Mouse (Mus musculus) stomach, embryonic 16.5 days (tissue): Measurements from ENCODE around the gene Six4. TPM values are rescaled to one million over a fixed set of nuclear protein-coding genes. Genes with fewer than 3 reads are reported as not detected.
"Not testable (repeated sequence)": the region's sequence is repeated elsewhere in the genome, so short reads cannot be mapped to it uniquely, and the experiment has no call there.

Source experiments
- ATAC-seq: fragments of 200-750 bp; cut with Nextera tagmentation; 2 replicates; pipeline ENCODE4 v1.8.0; 2017; ENCODE audit warnings: moderate number of reproducible peaks, moderate TSS enrichment; ENCODE audit not compliant: insufficient read depth, low FRiP score
- H3K27ac ChIP-seq: fragments of 300-500 bp; sonication (generic); 2 replicates; pipeline ENCODE4 v1.5.1; 2014; ENCODE audit warnings: low read length
- H3K27me3 ChIP-seq: fragments of 300-500 bp; sonication (generic); 2 replicates; pipeline ENCODE4 v1.6.1; 2014; ENCODE audit warnings: low read length, control low read depth, mixed read lengths; ENCODE audit not compliant: control insufficient read depth, insufficient read depth
- H3K36me3 ChIP-seq: fragments of 300-500 bp; sonication (generic); 2 replicates; pipeline ENCODE4 v1.6.1; 2014; ENCODE audit warnings: low read length; ENCODE audit not compliant: control insufficient read depth, insufficient read depth
- H3K4me1 ChIP-seq: fragments of 300-500 bp; sonication (generic); 2 replicates; pipeline ENCODE4 v1.6.1; 2014; ENCODE audit warnings: low read length, control low read depth, mixed read lengths; ENCODE audit not compliant: control insufficient read depth, insufficient read depth
- H3K4me2 ChIP-seq: fragments of 300-500 bp; sonication (generic); 2 replicates; pipeline ENCODE4 v1.6.1; 2014; ENCODE audit warnings: low read depth, low read length, mixed read lengths
- H3K4me3 ChIP-seq: fragments of 300-500 bp; sonication (generic); replicated peaks from 2 replicates; pipeline ENCODE4 v1.5.1; 2014; ENCODE audit warnings: mild to moderate bottlenecking, low read length
- H3K9ac ChIP-seq: fragments of 300-500 bp; sonication (generic); 2 replicates; pipeline ENCODE4 v1.6.1; 2014; ENCODE audit warnings: low read length
- H3K9me3 ChIP-seq: fragments of 300-500 bp; sonication (generic); replicated peaks from 2 replicates; pipeline ENCODE4 v1.6.1; 2016; ENCODE audit warnings: low read length, control low read depth; ENCODE audit not compliant: control insufficient read depth
- WGBS: fragments of 180-500 bp; shearing (Covaris S2); extraction: QIAGEN DNeasy Blood & Tissue Kit; methylation state at CpG from one replicate; pipeline ENCODE4 v1.1.7; 2014; 5-methylcytosine and 5-hydroxymethylcytosine counted together
- polyA plus RNA-seq: library from polyadenylated mRNA; unstranded; fragments of >200 nt; fragmentation: Nextera tagmentation; extraction: Ambion mirVana; gene quantifications from 2 replicates; pipeline ENCODE4 v1.2.1, GENCODE M21; 2015

The Six4 gene
- 0.56 and 0.71 TPM in 2 replicates for polyA plus RNA-seq

DNA sequence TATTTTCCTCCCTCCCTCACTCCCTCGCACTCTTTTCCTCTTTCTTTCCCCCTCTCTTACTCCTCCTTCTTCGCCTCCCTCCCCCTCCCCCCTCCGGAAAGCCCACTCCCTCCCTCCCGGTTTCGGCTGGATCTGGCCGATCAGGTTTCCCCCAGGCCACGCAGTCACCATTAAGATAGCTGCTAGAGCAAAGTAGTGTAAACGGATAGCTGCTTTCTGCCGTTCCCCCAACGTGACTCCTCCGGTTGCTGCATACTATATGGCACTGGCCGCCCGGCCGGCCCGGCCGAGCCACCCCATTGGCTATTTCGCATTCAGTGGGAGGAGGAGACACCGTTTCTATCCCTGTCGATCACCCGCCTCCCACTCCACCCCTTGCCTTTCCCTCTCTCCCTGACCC lies at the start of gene Six4:
Gene Six4 (minus strand): TSS at position 261 of the 400 bp plus-strand sequence.
- no peaks in the 10 kb centered on the region for H3K27me3 ChIP-seq
- peaks cover 8% of the 10 kb centered on the region; the same call in 1 of the 2 replicates for H3K4me1 ChIP-seq
- H3K4me3 ChIP-seq: peak within 1 kb of the TSS; percentile 69
- under 1% methylated on average over 20 of the region's 20 CpGs for WGBS
- ATAC-seq: peak; percentile 83
- no peak within 1 kb of the TSS for H3K27ac ChIP-seq
- H3K4me2 ChIP-seq: peak within 1 kb of the TSS; percentile 100
- no peaks in the 10 kb centered on the region for H3K9me3 ChIP-seq
- H3K36me3 ChIP-seq: no peaks in the 10 kb centered on the region
- H3K9ac ChIP-seq: peak within 1 kb of the TSS; percentile 75

DNA sequence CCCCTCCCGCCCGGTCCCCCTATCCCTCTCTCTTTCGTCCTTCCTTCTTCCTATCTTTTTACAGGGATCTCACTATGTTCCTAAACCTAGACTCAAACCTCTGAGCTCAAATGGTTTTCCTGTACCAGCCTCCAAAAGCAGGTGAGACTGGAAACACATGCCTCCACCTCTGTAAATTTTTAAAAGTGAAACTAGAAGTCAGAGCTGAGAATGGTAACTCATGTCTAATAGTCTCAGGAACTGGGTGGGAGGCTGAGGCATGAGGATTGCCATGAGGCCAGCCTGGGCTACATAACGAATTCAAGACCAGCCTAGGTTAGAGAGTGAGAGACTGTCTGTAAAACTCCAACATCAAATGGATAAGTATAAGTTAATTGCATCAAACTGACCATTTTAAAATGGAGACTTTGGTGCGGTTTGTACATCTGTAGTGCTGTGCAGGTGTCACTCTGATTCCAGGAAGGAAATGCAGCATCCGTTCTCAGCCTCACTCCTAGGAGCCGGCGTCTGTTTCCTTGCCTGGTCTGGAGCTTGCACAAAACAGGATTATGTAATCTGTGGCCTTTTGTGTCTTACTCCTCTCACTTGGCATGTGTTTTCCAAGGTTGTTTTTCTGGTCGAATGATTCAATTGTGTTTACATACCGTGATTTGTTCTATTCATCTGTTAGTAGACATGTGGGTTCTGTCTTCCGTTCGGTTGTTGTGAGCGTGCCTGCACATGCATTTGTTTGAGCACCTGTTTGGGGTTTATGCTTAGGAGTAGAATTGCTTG lies 49.3 kb upstream of the Six4 start:
- Histone ChIP-seq H3K36me3 (no peaks in the 10 kb centered on the region), H3K27ac (no peak overlapping the region), H3K27me3 (no peaks in the 10 kb centered on the region), H3K9ac (no peak overlapping the region), H3K4me3 (no peak overlapping the region), H3K9me3 (no peaks in the 10 kb centered on the region), H3K4me2 (no peak overlapping the region), H3K4me1 (peaks cover 5% of the 10 kb centered on the region)
- ATAC-seq: no peak
- 71% methylated on average over 13 of the region's 13 CpGs for WGBS

DNA sequence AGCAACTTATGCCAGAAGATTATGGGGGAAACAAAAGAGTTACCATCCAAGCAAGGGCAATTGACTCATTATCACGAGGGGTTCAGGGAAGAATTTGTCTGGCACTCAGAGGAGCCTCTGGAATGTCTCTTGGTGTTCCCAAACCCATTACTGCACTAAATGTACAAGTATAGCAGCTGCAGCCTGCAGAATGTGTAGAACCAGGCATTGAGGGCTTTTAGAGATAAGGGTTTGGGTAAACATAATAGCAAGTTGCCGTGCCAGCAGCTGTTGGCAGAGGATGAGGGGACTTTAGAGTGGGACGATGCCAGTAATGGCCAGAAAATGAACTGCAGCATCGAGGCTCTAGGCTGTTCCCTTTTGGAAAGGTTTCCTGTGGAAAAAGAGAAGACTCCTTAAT lies 47.1 kb upstream of the Six4 start:
- Histone ChIP-seq H3K4me2 (no peak overlapping the region), H3K4me3 (no peak overlapping the region), H3K27ac (no peak overlapping the region), H3K4me1 (peaks cover 5% of the 10 kb centered on the region), H3K9me3 (no peaks in the 10 kb centered on the region), H3K9ac (no peak overlapping the region), H3K27me3 (no peaks in the 10 kb centered on the region), H3K36me3 (no peaks in the 10 kb centered on the region)
- 41% methylated on average over 4 of the region's 4 CpGs for WGBS
- ATAC-seq: no peak

DNA sequence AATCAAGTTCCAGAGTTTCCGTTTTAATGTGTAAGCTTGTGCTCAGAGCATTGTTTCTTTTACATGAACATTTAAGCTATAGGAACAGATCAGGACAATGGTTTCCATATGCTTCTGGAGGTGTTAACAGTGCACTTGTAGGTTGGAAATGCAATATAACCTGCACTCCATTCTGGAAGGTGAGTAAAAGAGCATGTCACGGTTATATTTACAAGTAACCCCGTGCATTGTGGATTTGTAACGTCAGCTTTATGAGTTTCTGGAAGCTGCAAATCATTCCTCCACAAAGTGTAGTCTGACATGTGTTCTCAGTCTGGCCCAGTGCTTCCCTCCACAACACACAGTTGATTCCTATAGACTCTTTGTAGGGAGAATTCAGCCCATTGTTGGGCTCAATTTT lies 40.9 kb upstream of the Six4 start:
- H3K27me3 ChIP-seq: no peaks in the 10 kb centered on the region
- no peaks in the 10 kb centered on the region for H3K4me1 ChIP-seq
- 73% methylated on average over 4 of the region's 4 CpGs for WGBS
- H3K27ac ChIP-seq: no peak overlapping the region
- no peak overlapping the region for H3K4me3 ChIP-seq
- no peak overlapping the region for H3K9ac ChIP-seq
- ATAC-seq: no peak
- H3K9me3 ChIP-seq: no peaks in the 10 kb centered on the region
- H3K4me2 ChIP-seq: no peak overlapping the region
- H3K36me3 ChIP-seq: no peaks in the 10 kb centered on the region

DNA sequence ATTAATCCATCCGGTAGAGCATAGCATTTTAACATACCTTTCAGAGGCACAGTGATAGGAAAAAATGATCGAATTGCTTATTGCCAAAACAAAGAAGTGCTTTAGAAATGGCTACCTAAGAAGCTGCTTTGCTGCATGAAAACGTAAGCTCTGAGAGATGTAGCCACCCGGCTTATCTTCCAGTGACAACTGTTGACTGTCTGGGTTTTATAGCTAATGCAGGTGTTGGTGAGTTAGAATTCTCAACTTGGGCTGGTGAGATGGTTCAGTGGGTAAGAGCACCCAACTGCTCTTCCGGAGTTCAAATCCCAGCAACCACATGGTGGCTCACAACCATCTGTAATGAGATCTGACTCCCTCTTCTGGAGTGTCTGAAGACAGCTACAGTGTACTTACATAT lies 37.8 kb upstream of the Six4 start:
- 87% methylated on average over 5 of the region's 5 CpGs for WGBS
- H3K27me3 ChIP-seq, ATAC-seq, H3K36me3 ChIP-seq, H3K4me1 ChIP-seq, H3K27ac ChIP-seq, H3K4me2 ChIP-seq, H3K4me3 ChIP-seq, H3K9me3 ChIP-seq, H3K9ac ChIP-seq: not testable (repeated sequence)

DNA sequence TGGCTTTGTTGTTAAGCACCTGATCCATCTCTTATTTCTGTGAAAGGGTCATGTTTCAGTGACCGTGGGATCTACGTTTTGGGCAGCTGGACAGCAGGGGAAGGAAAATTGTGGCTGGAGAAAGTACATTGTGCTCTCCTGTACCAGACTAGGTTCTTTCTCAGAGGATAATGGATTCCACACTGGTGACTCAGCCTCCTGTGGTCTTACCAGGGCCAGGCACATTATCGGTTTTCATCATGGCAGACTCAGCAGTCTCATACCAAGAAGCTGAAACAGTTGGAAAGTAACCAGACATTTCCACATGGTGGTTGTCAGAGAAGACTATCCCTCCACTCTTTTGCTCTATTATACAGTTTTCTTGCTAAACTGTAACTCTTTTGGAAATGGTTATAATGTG lies 34.0 kb upstream of the Six4 start:
- Histone ChIP-seq H3K4me2 (no peak overlapping the region), H3K36me3 (no peaks in the 10 kb centered on the region), H3K4me1 (no peaks in the 10 kb centered on the region), H3K27me3 (no peaks in the 10 kb centered on the region), H3K9me3 (no peaks in the 10 kb centered on the region), H3K9ac (no peak overlapping the region), H3K4me3 (no peak overlapping the region), H3K27ac (no peak overlapping the region)
- no peak for ATAC-seq
- 54% methylated on average over 3 of the region's 3 CpGs for WGBS

DNA sequence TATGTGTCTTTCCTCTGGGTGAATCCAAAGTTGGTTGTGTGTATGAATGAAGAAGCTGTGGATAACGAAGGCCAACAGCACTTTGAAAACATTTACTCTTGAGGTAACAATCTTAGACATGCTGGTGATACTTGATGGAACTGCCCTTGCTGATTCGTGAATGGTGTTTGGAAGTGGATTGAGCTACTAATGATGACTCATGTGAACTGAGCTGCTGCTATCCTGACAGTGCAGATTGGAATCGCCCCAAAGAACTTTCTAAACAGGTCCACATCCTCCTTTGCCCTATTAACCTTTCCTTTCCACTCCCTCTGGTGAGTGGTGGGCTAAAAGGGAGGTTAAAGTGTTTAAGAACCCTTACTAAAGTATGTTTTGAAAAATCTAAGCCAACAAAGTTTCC lies 27.5 kb upstream of the Six4 start:
- Histone ChIP-seq H3K27ac (no peak overlapping the region), H3K36me3 (no peaks in the 10 kb centered on the region), H3K9ac (no peak overlapping the region), H3K9me3 (no peaks in the 10 kb centered on the region), H3K4me2 (no peak overlapping the region), H3K4me1 (no peaks in the 10 kb centered on the region), H3K4me3 (no peak overlapping the region), H3K27me3 (no peaks in the 10 kb centered on the region)
- ATAC-seq: no peak
- WGBS: 73% methylated on average over 3 of the region's 3 CpGs

DNA sequence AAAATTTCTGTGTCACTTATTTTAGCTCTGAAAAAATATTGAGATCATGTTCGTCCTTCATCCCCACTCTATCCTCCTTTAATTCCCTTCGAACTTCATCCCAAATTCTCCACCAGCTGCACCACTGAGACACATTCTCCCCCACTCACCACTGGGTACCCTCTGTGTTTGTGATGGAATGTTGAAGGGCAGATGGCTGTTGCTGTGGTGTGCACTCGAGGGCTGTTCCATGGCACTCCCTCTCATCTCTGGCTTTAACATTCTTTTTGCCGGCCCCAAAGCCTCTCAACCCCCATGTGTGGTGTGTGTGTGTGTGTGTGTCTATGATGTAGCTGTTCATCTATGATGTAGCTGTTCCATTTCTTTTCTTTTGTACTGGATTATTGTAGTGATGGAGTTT lies 12.0 kb upstream of the Six4 start:
- Histone ChIP-seq H3K36me3 (no peaks in the 10 kb centered on the region), H3K4me2 (no peak overlapping the region), H3K9ac (no peak overlapping the region), H3K27me3 (no peaks in the 10 kb centered on the region), H3K4me3 (no peak overlapping the region), H3K4me1 (0 out of 2 replicates have a peak, but pooled peaks cover 4% of the 10 kb centered on the region), H3K9me3 (no peaks in the 10 kb centered on the region), H3K27ac (no peak overlapping the region)
- no peak for ATAC-seq
- WGBS: 66% methylated on average over 4 of the region's 4 CpGs

DNA sequence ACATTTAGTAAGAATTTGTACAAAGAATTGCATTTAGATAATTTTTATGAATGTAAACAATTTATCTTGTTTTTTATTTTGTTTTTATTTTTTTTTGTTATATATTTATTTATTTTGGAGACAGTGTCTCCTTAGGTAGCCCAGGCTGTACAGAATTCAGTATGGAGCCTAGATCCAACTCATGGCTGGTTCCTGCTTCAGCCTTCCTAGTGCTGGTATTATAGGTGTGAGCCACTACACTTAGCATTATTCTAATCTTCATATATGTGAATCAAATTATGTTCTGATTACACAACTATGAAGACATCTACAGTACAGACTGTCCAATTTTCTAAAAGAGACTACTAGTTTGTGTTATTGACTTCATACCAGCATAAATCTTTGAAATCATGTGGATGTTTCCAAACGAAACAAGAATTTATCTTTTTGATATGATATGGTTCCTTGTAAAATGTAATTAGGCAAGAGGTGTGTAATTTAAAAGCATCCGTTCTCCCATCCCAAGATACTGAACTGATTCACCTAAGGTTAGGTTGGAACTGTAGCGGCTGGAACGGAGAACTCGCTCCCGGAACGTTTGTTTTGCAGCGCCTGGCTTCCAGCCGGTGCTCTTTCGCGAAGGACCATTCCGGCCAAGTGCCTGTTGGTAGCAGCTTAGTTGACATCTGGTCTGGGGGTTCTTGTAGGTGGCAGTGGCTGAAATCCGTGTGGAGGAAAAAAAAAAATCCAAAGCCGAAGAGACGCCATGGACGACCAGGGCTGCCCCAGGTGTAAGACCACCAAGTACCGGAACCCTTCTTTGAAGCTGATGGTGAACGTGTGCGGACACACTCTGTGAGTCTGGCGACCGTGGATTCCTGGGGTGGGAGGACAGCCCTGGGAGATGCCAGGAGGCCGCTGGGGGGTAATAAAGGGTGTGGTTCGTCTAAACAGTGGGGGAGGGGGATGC lies 10.1 kb upstream of the Six4 start, which contains the start of gene Mnat1:
Gene Mnat1 (plus strand): TSS at position 625 of the 949 bp plus-strand sequence.
- 0 out of 2 replicates have a peak, but pooled peaks cover 4% of the 10 kb centered on the region for H3K4me1 ChIP-seq
- 0 out of 2 replicates have a peak within 1 kb of the TSS, but pooled peaks have one; percentile 39 for H3K27ac ChIP-seq
- no peaks in the 10 kb centered on the region for H3K36me3 ChIP-seq
- peak; percentile 56; the same call in 1 of the 2 replicates for ATAC-seq
- no peaks in the 10 kb centered on the region for H3K27me3 ChIP-seq
- peak within 1 kb of the TSS; percentile 88 for H3K9ac ChIP-seq
- H3K4me3 ChIP-seq: peak within 1 kb of the TSS; percentile 76
- 1% methylated on average over 23 of the region's 23 CpGs for WGBS
- peak within 1 kb of the TSS; percentile 77 for H3K4me2 ChIP-seq
- no peaks in the 10 kb centered on the region for H3K9me3 ChIP-seq
